Mouse (Mus musculus): Measurements from ENCODE around the gene Dyrk3. TPM values are rescaled to one million over a fixed set of nuclear protein-coding genes. Genes with fewer than 3 reads are reported as not detected.

The Dyrk3 gene
- polyA plus RNA-seq, 1 experiment from 2014 or later: 21.5 TPM

- WGBS: 25% methylated on average over 7 of the region's 7 CpGs
- Histone ChIP-seq H3K4me1 (peaks cover 89% of the 10 kb centered on the region), H3K9ac (replicated peaks) (no peak overlapping the region), H3K27ac (replicated peaks) (peak overlapping the region; percentile 75), H3K4me3 (no peak overlapping the region), H3K4me2 (replicated peaks) (0 out of 2 replicates have a peak overlapping the region, but pooled peaks have one; percentile 2), H3K9me3 (no peaks in the 10 kb centered on the region), H3K27me3 (no peaks in the 10 kb centered on the region), H3K36me3 (no peaks in the 10 kb centered on the region)
- ATAC-seq (ENCODE audit: low FRiP score, low read depth): peak; percentile 21; the same call in 1 of the 2 replicates
Observed at GRCm38 (mm10) chr1:131086907-131087306, 51.2 kb downstream of the Dyrk3 start.

DNA sequence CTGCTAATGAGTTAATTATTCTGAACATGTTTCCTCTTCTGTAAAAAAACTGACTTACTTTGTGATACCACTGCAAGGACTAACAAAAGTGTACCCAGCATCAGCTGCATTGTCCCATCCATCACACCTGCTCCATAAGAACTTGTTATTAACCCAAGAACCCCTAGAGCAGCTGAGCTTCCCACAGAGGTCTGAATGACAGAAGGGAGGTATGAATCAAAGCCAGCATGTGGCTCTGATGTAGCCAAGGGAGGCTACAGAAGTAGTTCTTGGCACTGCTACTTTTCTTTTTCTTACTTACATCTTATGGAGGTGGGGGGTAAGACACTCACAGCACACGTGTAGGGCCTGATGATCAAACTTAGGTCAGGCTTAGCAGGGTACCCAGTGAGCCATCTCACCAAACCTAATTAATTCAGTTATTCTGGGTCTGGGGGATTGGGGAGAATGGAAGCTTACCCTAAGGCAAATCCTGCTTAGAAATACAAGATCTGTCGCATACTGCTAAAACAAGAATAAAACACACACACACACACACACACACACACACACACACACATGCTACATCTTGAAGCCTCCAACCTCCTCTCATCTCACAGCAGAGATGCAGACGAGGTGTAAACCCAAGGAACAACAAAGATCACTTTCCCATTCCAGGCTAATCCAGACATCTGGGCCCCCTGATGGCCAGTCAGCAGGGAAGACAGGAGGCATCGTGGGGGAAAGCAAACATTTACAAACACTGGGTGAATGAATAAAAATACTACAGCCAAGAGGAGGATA is 52.0 kb downstream of the Dyrk3 start:
- no peaks in the 10 kb centered on the region for H3K9me3 ChIP-seq
- peaks cover 92% of the 10 kb centered on the region for H3K4me1 ChIP-seq
- ATAC-seq (ENCODE audit: low FRiP score, low read depth): peak; percentile 41
- H3K9ac ChIP-seq (replicated peaks): no peak overlapping the region
- H3K27me3 ChIP-seq: no peaks in the 10 kb centered on the region
- H3K27ac ChIP-seq (replicated peaks): peak overlapping the region; percentile 75
- 0 out of 2 replicates have a peak overlapping the region, but pooled peaks have one; percentile 2 for H3K4me2 ChIP-seq (replicated peaks)
- no peak overlapping the region for H3K4me3 ChIP-seq
- WGBS: 5% methylated on average over 4 of the region's 4 CpGs
- H3K36me3 ChIP-seq: no peaks in the 10 kb centered on the region

DNA sequence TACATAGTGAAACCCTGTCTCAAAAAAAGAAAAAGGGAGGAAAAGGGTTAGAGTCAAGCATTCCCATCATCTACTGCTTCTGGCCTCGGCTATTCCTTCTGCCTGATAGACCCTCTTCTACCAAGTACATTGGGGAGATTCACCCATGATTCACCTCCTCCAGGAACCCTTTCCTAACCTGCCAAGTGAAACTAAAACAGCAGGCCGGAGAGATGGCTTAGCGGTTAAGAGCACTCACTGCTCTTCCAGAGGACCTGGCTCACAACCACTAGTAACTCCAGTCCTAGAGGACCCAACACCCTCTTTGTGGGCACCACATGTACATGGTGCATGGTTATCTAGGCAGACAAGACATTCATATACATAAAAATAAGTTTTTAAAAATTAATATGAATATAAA is 52.9 kb downstream of the Dyrk3 start:
- no peak for ATAC-seq (ENCODE audit: low FRiP score, low read depth)
- H3K36me3 ChIP-seq: no peaks in the 10 kb centered on the region

GRCm38 (mm10) chr1:131084289-131084688 is 53.9 kb downstream of the Dyrk3 start:
- no peaks in the 10 kb centered on the region for H3K27me3 ChIP-seq
- peaks cover 92% of the 10 kb centered on the region for H3K4me1 ChIP-seq
- no peak overlapping the region for H3K4me3 ChIP-seq
- H3K4me2 ChIP-seq (replicated peaks): no peak overlapping the region
- H3K27ac ChIP-seq (replicated peaks): no peak overlapping the region
- H3K36me3 ChIP-seq: no peaks in the 10 kb centered on the region
- no peaks in the 10 kb centered on the region for H3K9me3 ChIP-seq
- peak; percentile 13; the same call in 1 of the 2 replicates for ATAC-seq (ENCODE audit: low FRiP score, low read depth)
- WGBS: 35% methylated on average over 8 of the region's 8 CpGs
- no peak overlapping the region for H3K9ac ChIP-seq (replicated peaks)

More for the DNA sequence above, 52.9 kb downstream of the Dyrk3 start:
- H3K27me3 ChIP-seq: no peaks in the 10 kb centered on the region
- H3K27ac ChIP-seq (replicated peaks): 0 out of 2 replicates have a peak overlapping the region, but pooled peaks have one; percentile 39
- no peak overlapping the region for H3K9ac ChIP-seq (replicated peaks)
- 71% methylated on average over 3 of the region's 3 CpGs for WGBS
- H3K9me3 ChIP-seq: no peaks in the 10 kb centered on the region
- no peak overlapping the region for H3K4me2 ChIP-seq (replicated peaks)
- H3K4me3 ChIP-seq: no peak overlapping the region
- peaks cover 92% of the 10 kb centered on the region for H3K4me1 ChIP-seq

- H3K27me3 ChIP-seq: no peaks in the 10 kb centered on the region
- H3K4me3 ChIP-seq: no peak overlapping the region
- H3K4me2 ChIP-seq (replicated peaks): no peak overlapping the region
- no peak for ATAC-seq (ENCODE audit: low FRiP score, low read depth)
- no peaks in the 10 kb centered on the region for H3K36me3 ChIP-seq
- no peaks in the 10 kb centered on the region for H3K9me3 ChIP-seq
- WGBS: 70% methylated on average over 4 of the region's 4 CpGs
- no peak overlapping the region for H3K27ac ChIP-seq (replicated peaks)
- peaks cover 92% of the 10 kb centered on the region for H3K4me1 ChIP-seq
- H3K9ac ChIP-seq (replicated peaks): no peak overlapping the region
Observed at GRCm38 (mm10) chr1:131083609-131084008, 54.5 kb downstream of the Dyrk3 start.

GRCm38 (mm10) chr1:131083122-131083521 is 55.0 kb downstream of the Dyrk3 start:
- no peak overlapping the region for H3K9ac ChIP-seq (replicated peaks)
- WGBS: 69% methylated on average over 5 of the region's 5 CpGs
- no peaks in the 10 kb centered on the region for H3K27me3 ChIP-seq
- no peak overlapping the region for H3K27ac ChIP-seq (replicated peaks)
- H3K4me3 ChIP-seq: no peak overlapping the region
- ATAC-seq (ENCODE audit: low FRiP score, low read depth): no peak
- H3K4me1 ChIP-seq: peaks cover 92% of the 10 kb centered on the region
- no peaks in the 10 kb centered on the region for H3K9me3 ChIP-seq
- H3K36me3 ChIP-seq: no peaks in the 10 kb centered on the region
- H3K4me2 ChIP-seq (replicated peaks): no peak overlapping the region

- Histone ChIP-seq H3K36me3 (no peaks in the 10 kb centered on the region), H3K27me3 (no peaks in the 10 kb centered on the region), H3K4me1 (peaks cover 89% of the 10 kb centered on the region), H3K4me2 (replicated peaks) (no peak overlapping the region), H3K9me3 (no peaks in the 10 kb centered on the region), H3K27ac (replicated peaks) (peak overlapping the region; percentile 93), H3K4me3 (no peak overlapping the region), H3K9ac (replicated peaks) (no peak overlapping the region)
- WGBS: 93% methylated on average over 1 of the region's 1 CpGs
- ATAC-seq (ENCODE audit: low FRiP score, low read depth): no peak
Observed at GRCm38 (mm10) chr1:131080686-131081085, 57.5 kb downstream of the Dyrk3 start.

DNA sequence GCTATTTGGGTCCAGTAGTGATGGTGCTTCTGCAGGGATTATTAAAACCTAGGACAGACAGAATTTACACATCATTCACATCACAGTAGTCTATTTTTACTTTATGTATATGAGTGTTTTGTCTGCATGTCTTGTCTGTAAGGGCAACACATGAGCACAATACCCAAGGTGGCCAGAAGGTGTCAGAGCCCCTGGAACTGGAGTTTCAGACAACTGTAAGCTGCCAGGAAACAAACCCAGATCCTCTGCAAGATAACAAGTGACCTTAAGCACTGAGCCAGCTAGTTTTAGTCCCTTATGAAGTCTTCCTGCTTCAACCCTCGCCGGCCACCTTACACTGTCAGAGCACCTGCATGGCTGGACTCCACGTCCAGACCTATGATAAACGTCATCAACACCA is 58.4 kb downstream of the Dyrk3 start:
- H3K4me1 ChIP-seq: peaks cover 90% of the 10 kb centered on the region
- H3K4me2 ChIP-seq (replicated peaks): 0 out of 2 replicates have a peak overlapping the region, but pooled peaks have one; percentile 32
- no peaks in the 10 kb centered on the region for H3K27me3 ChIP-seq
- 80% methylated on average over 4 of the region's 4 CpGs for WGBS
- H3K36me3 ChIP-seq: no peaks in the 10 kb centered on the region
- ATAC-seq (ENCODE audit: low FRiP score, low read depth): no peak
- H3K27ac ChIP-seq (replicated peaks): peak overlapping the region; percentile 93
- no peaks in the 10 kb centered on the region for H3K9me3 ChIP-seq
- no peak overlapping the region for H3K9ac ChIP-seq (replicated peaks)
- no peak overlapping the region for H3K4me3 ChIP-seq

- 0 out of 2 replicates have a peak overlapping the region, but pooled peaks have one; percentile 24 for H3K9ac ChIP-seq (replicated peaks)
- peak; percentile 96 for ATAC-seq (ENCODE audit: low FRiP score, low read depth)
Observed at GRCm38 (mm10) chr1:131078761-131079330, 59.3 kb downstream of the Dyrk3 start.

More at GRCm38 (mm10) chr1:131078761-131079330, 59.3 kb downstream of the Dyrk3 start:
- H3K4me2 ChIP-seq (replicated peaks): peak overlapping the region; percentile 32
- peak overlapping the region; percentile 93 for H3K27ac ChIP-seq (replicated peaks)
- H3K9me3 ChIP-seq: no peaks in the 10 kb centered on the region
- WGBS: 6% methylated on average over 3 of the region's 3 CpGs
- no peak overlapping the region for H3K4me3 ChIP-seq
- peaks cover 91% of the 10 kb centered on the region for H3K4me1 ChIP-seq
- no peaks in the 10 kb centered on the region for H3K36me3 ChIP-seq
- H3K27me3 ChIP-seq: no peaks in the 10 kb centered on the region

Other genes with a start within 250 kb of the Dyrk3 start
- gene Il20, start 226.9 kb downstream of the Dyrk3 start, polyA plus RNA-seq (2016; fragmentation: Nextera tagmentation; extraction: Ambion mirVana): not detected in 2 replicates
- not detected in 2 replicates for gene Il19, start 198.2 kb downstream of the Dyrk3 start, polyA plus RNA-seq (2016; fragmentation: Nextera tagmentation; extraction: Ambion mirVana)
- gene Il10, start 118.5 kb downstream of the Dyrk3 start, polyA plus RNA-seq (2016; fragmentation: Nextera tagmentation; extraction: Ambion mirVana): not detected in 2 replicates
- gene Mapkapk2, start 40.5 kb downstream of the Dyrk3 start, polyA plus RNA-seq (2016; fragmentation: Nextera tagmentation; extraction: Ambion mirVana): 69.5 and 76.4 TPM in 2 replicates
- 50.9 and 54.4 TPM in 2 replicates for gene Eif2d, start 14.8 kb upstream of the Dyrk3 start, polyA plus RNA-seq (2016; fragmentation: Nextera tagmentation; extraction: Ambion mirVana)
- 1.3 and 1.4 TPM in 2 replicates for gene Rassf5, start 106.9 kb upstream of the Dyrk3 start, polyA plus RNA-seq (2016; fragmentation: Nextera tagmentation; extraction: Ambion mirVana)
- 0.69 and 1.3 TPM in 2 replicates for gene Ikbke, start 141.3 kb upstream of the Dyrk3 start, polyA plus RNA-seq (2016; fragmentation: Nextera tagmentation; extraction: Ambion mirVana)